13 mouse cellular contexts compared by ENCODE assay signal in genomic region chr7:132448511-132449154, GRCm38 (mm10).
DNase-seq lines count a peak whose midpoint lies in the region; ATAC-seq and TF ChIP-seq lines count a peak whose summit lies in the region.
"Had no signal": no experiment of that assay in that cellular context is flagged by ENCODE, and none has a peak within 500 bp of the region (broad histone marks: within the 10 kb centered on the region; RNA-seq: fewer than 3 reads in every experiment).

No protein-coding gene starts in this region.

- 0 out of 2 replicates have a peak, but pooled peaks have one; percentile 14 for TF ChIP-seq EP300 in liver, postnatal 0 days (IDR thresholded peaks at IDR 0.05; ENCODE audit: low read depth)

- H3K36me3 ChIP-seq in liver, postnatal 0 days (replicated peaks; ENCODE audit: insufficient read depth, low read length): no peaks in the 10 kb centered on the region
- H3K36me3 ChIP-seq in stomach, embryonic 14.5 days (ENCODE audit: control insufficient read depth, insufficient read depth, low read length): no peaks in the 10 kb centered on the region
- H3K36me3 ChIP-seq in midbrain, embryonic 16.5 days (ENCODE audit: control insufficient read depth, insufficient read depth, low read length): no peaks in the 10 kb centered on the region
- H3K36me3 ChIP-seq: embryonic facial prominence, embryonic 12.5 days had no signal

- H3K9me3 ChIP-seq in liver, postnatal 0 days (ENCODE audit: low read length): no peaks in the 10 kb centered on the region
- no peaks in the 10 kb centered on the region; the same call in 1 of the 2 replicates for H3K9me3 ChIP-seq in stomach, embryonic 14.5 days (ENCODE audit: control insufficient read depth, low read depth, low read length)
- no peaks in the 10 kb centered on the region for H3K9me3 ChIP-seq in midbrain, embryonic 16.5 days (replicated peaks; ENCODE audit: control insufficient read depth, low read length, poor library complexity, severe bottlenecking)
- H3K9me3 ChIP-seq: embryonic facial prominence, embryonic 12.5 days had no signal

- no peak overlapping the region for H3K9ac ChIP-seq in liver, postnatal 0 days (replicated peaks)
- no peak overlapping the region for H3K9ac ChIP-seq in stomach, embryonic 14.5 days (replicated peaks; ENCODE audit: low read depth, low read length)
- H3K9ac ChIP-seq in midbrain, embryonic 16.5 days (ENCODE audit: low read depth, low read length): no peak overlapping the region
- H3K9ac ChIP-seq: embryonic facial prominence, embryonic 12.5 days had no signal

- no peak overlapping the region for H3K4me2 ChIP-seq in liver, postnatal 0 days (ENCODE audit: low read depth, low read length)
- no peak overlapping the region for H3K4me2 ChIP-seq in stomach, embryonic 14.5 days (replicated peaks; ENCODE audit: low read depth, low read length)
- H3K4me2 ChIP-seq in midbrain, embryonic 16.5 days (ENCODE audit: low read length): no peak overlapping the region
- H3K4me2 ChIP-seq: embryonic facial prominence, embryonic 12.5 days had no signal

- peak; percentile 38 for DNase-seq in kidney, postnatal 14 days
- DNase-seq in kidney, adult 8-10 months: no peak
- DNase-seq in embryo, embryonic 11 days: peak; percentile 51
- DNase-seq in liver, postnatal 0 days: no peak
- no peak for DNase-seq in ovary, adult 18-20 months (ENCODE audit: low spot score)
- no peak for DNase-seq in heart, postnatal 4 days
- DNase-seq: B cell, adult 2 months; cerebellum, adult 11-12 months; heart, adult 18-20 months; kidney, adult 11 months had no signal

- WGBS in liver, postnatal 0 days (ENCODE audit: insufficient replicate concordance): 61% methylated on average over 4 of the region's 4 CpGs
- WGBS in stomach, embryonic 14.5 days: 34% methylated on average over 4 of the region's 4 CpGs
- 83% methylated on average over 4 of the region's 4 CpGs for WGBS in midbrain, embryonic 16.5 days

- H3K4me3 ChIP-seq in liver, postnatal 0 days (ENCODE audit: low read depth, low read length): no peak overlapping the region
- no peak overlapping the region for H3K4me3 ChIP-seq in stomach, embryonic 14.5 days (ENCODE audit: low read depth, low read length)
- H3K4me3 ChIP-seq in midbrain, embryonic 16.5 days (ENCODE audit: low read depth, low read length): no peak overlapping the region
- H3K4me3 ChIP-seq: embryonic facial prominence, embryonic 12.5 days had no signal

- H3K27me3 ChIP-seq in liver, postnatal 0 days (ENCODE audit: insufficient read depth, low read length): no peaks in the 10 kb centered on the region
- no peaks in the 10 kb centered on the region for H3K27me3 ChIP-seq in stomach, embryonic 14.5 days (ENCODE audit: control insufficient read depth, insufficient read depth, low read length)
- H3K27me3 ChIP-seq in midbrain, embryonic 16.5 days (ENCODE audit: control insufficient read depth, insufficient read depth, low read depth, low read length): no peaks in the 10 kb centered on the region
- H3K27me3 ChIP-seq: embryonic facial prominence, embryonic 12.5 days had no signal

- H3K27ac ChIP-seq in liver, postnatal 0 days (ENCODE audit: low read depth): no peak overlapping the region
- H3K27ac ChIP-seq in stomach, embryonic 14.5 days (ENCODE audit: low read length): peak overlapping the region; percentile 29
- H3K27ac ChIP-seq in midbrain, embryonic 16.5 days (ENCODE audit: low read length): no peak overlapping the region
- H3K27ac ChIP-seq: embryonic facial prominence, embryonic 12.5 days had no signal

- ATAC-seq in liver, postnatal 0 days: no peak
- ATAC-seq in stomach, embryonic 14.5 days (ENCODE audit: insufficient number of reproducible peaks, insufficient read depth, low FRiP score, low read depth): peak; percentile 63; the same call in 1 of the 2 replicates
- ATAC-seq in midbrain, embryonic 16.5 days: no peak

- no peaks in the 10 kb centered on the region for H3K4me1 ChIP-seq in liver, postnatal 0 days (ENCODE audit: insufficient read depth)
- peaks cover 26% of the 10 kb centered on the region for H3K4me1 ChIP-seq in stomach, embryonic 14.5 days (ENCODE audit: control insufficient read depth, insufficient read depth, low read length)
- H3K4me1 ChIP-seq in midbrain, embryonic 16.5 days (ENCODE audit: control insufficient read depth, insufficient read depth, low read length): peaks cover 7% of the 10 kb centered on the region

- no peak for TF ChIP-seq CTCF in liver, postnatal 0 days (IDR thresholded peaks at IDR 0.05; ENCODE audit: low read depth)

Comparison
In these comparisons a context has a peak if more than half of its experiments do, and no peak if none do; other contexts are left out.
1. DNase-seq: peak in kidney, postnatal 14 days (single experiment) and embryo, embryonic 11 days (single experiment); none in kidney, adult 8-10 months (0 of 2), liver, postnatal 0 days (single experiment), ovary, adult 18-20 months (single experiment) and heart, postnatal 4 days (single experiment).